Mouse (Mus musculus): ENCODE data around the gene Mettl16.

DNA sequence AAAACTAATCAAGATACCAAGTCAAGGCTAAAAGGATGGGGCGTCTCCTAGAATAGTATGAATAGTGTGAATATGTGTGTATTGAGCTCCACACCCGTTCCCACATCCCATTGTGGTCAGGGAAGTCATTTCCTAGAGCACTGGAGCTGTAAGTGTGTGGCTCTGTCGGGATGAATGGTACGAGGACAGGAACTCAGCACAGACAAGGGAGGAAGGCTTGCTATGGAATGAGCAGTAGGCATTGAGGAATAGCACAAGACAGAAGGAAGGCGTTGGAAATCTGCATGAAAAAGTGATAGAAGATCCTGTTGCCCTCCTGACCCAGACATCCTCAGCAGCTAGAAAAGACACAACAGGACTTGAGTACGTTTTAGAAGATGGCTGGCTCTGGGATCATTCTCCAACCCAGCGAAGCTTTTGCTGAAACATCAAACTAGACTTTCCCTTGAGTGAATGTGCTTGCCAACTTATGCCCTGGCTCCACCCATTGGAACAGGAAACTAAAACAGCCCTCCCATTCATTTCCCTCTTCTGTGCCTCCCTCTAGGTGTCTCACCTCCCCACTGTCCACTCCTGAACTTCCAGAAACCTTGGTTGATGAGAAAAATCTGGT, 57.3 kb downstream of the Mettl16 start:
- TF ChIP-seq CTCF (IDR thresholded peaks at IDR 0.05; ENCODE audit: low read depth) (no peak), EP300 (optimal IDR thresholded peaks at IDR 0.05) (no peak)

Data from stomach, postnatal 0 days (tissue).